Mouse (Mus musculus) megakaryocyte, embryonic 14.5 days (primary cell): ENCODE data around the gene Loxl3.

Experiments
- FLI1 ChIP-seq: IDR thresholded peaks from 2 replicates; pipeline ENCODE4 v1.6.1; 2012; ENCODE audit warnings: low read length, inconsistent platforms, mixed read lengths
- GATA1 ChIP-seq: IDR thresholded peaks from 3 replicates; pipeline ENCODE4 v1.6.1; 2012; ENCODE audit warnings: mixed read lengths, low read length, inconsistent platforms, borderline replicate concordance

- peak; percentile 63 for TF ChIP-seq FLI1
- peak; percentile 88 for TF ChIP-seq GATA1
Measured at GRCm38 (mm10) chr6:83078324-83078858, 44.4 kb downstream of the Loxl3 start.
